Mouse (Mus musculus) cerebellum, adult 11 months (tissue): Measurements from ENCODE around the gene Ccni.

Experiments
- DNase-seq: peaks from one replicate; pipeline ENCODE4 v3.0.0; 2022

Ccni gene

DNA sequence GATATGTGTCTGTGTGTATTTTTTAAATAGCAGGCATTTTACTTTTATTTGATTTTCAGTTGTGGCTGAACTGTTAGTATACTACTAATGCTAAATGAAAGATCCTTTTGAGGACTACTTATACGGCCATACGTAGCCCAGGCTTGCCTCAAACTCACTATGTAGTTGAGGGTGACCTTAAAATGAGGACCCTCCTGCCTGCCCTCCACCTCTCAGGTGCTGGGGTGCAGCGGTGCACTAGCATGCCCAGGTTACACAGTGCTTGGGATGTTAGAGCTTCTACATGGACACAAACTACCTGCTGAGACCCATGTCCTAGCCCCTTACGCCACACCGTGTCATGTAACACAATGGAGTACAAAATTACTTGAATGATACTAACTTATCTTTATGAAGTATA lies 15.9 kb downstream of the Ccni start:
- no peak for DNase-seq

DNA sequence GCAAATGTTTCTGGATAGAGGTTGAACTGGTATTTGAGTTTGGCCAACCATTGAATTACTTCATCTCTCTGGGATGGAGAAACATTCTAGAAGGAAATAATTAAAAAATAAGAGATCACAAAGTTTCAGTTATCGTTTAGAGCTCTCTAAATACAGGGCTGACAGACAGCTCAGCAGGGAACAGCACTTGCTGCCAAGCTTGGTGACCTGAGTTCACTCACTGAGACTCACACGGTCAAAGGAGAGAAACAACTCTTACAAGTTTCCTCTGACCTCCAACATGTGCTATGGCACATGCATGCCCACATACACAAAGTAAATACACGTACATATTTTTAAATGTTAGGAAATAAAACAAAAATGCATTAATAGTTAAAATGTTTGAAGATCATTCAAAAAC lies 16.7 kb downstream of the Ccni start:
- DNase-seq: no peak

DNA sequence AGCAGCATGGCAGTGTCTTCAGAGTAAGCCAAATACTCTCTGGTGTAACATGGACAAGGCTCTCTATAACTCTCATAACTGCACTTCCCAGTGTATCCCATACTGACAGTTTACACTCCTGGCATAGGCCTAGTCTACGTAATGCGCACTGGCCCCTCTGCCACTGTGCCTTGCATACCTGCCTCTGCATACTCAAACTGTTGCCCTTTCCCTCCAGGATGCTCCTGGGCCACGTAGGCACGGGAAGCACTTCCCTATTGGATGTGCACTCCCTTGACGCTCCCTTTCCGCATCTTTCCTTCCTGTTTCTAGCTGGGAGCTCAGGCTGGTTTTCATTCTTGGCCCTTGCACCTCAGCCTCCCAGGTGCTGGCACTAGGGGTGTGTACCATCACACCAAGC lies 21.7 kb downstream of the Ccni start:
- no peak for DNase-seq

DNA sequence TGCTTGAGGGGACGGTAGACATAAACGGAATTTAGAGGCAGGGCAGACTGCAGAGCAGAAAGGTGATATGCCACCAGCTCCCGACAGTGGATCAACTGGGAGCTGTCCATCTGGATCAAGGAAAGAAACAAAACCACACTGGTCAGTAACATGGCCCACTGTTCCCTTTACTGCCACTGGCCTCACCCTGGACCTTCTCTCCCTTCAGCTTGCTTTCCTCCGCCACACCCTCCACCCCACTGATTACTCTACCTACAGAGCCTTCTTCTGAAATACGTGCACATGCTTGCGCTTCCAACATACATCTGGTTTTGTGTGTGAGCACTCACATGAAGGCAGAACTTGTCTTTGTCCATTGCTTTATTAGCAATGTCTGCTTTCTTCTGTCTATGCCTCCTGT lies 23.0 kb downstream of the Ccni start:
- no peak for DNase-seq

DNA sequence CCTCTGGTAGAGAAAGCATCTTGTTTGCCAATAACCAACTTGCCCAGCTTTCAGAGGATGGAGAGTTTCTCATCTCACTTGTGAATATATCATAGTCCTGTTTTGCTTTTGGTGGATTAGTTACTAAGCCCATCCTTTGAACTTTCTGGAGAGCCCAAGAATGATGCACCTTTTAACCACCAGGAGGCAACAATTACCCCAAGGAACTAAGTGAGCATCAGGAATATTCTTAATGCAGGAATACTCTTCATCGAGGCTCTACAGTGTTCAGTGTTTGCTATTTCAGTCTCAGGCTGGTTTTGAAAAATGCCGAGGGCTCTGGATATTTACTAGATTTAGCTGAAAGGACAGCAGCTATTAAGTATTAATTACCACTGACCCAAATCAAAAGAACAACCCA lies 26.0 kb downstream of the Ccni start:
- DNase-seq: no peak

DNA sequence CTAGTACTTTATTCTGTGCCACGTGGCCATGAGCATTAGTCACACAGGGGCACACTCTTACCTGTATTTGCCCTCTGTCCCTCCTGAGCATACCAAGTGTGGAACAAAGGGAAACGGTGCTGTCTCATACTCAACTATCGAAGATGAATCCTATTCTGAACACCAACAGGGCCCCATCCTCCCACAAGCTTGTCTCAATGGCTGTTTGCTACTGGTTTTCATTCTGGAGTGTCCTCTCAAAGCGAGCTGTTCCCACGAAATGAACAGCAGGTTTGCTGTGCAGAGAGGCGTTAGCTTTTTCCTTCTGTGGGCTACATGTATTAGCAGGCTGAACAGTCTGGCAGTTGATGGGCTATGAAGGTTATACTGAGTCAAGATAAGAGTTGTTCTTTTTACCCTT lies 27.7 kb downstream of the Ccni start:
- no peak for DNase-seq

DNA sequence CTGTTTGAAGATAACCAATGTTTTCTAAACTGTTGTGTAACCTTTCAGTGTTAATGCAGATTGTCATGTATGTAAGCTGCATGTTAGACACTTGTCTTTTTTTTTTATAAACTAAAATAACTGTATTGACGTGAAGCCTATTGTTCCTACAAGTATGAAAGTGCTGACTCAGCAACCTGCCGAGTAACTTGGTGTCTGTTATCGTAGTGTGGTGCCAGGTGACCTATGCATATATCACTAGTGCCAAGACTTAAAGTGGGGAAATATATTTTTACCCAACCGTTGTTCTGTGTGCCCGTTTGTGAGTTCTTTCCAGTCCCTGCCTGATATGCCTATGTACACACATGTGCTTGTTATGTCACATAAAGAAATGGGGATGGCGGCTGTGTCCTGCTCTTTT lies 31.6 kb downstream of the Ccni start:
- DNase-seq: no peak

DNA sequence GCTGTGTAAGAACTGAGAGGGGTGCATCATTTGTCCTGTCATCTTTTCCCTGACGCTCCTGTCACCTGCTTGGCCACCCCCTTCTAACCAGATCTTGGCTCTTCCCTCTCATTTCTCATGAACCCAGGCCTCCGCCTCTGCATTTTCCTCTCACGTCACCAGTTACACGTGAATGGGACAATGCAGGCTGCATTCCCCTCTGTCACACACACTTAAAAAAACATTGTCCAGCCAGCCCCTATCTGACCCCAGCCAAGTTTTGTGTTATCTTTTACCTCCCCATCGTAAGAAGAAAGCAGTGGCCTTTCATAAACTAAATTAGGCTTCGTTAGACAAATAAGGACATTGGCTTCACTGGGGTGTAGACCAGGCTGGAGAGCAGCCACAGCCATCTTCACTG lies 33.8 kb downstream of the Ccni start:
- DNase-seq: no peak

DNA sequence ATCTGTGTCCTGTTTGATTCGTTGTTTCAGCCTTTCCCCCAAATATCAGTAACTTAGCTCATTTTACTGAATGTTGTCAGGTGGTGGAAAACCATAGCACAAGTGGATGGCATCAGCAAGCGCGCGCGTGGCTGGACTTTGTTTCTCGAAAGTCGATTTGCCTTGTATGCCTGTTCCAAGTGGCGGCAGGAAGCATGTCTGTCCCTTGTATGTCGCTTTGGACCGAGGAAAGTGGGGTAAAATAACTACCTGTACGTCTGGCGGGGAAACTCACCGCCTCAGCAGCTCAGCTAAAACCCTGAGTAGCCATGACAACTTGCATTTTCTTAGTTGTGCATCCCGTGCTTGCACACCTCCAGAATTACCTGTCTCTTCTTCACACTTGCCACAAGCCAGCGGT lies 34.9 kb downstream of the Ccni start:
- DNase-seq: no peak

DNA sequence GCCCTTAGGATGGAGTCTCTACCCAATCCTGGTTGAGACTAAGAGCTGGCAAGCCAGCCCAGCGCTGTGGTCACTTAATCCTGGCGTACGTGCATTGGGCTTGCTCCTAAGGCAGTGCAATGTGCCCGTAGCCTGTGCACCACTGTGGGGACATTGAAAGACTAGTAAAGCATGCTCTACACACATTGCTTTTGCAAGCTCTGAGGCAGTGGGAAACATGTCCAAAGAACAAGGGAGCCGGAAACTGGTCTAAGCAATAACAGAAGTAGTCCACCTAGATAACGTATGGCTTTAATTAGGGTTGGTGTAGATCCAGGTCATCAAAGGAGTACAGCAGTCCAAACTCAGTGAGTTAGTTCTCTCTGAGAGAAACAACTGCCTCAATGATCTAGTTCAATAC lies 37.6 kb downstream of the Ccni start:
- no peak for DNase-seq

DNA sequence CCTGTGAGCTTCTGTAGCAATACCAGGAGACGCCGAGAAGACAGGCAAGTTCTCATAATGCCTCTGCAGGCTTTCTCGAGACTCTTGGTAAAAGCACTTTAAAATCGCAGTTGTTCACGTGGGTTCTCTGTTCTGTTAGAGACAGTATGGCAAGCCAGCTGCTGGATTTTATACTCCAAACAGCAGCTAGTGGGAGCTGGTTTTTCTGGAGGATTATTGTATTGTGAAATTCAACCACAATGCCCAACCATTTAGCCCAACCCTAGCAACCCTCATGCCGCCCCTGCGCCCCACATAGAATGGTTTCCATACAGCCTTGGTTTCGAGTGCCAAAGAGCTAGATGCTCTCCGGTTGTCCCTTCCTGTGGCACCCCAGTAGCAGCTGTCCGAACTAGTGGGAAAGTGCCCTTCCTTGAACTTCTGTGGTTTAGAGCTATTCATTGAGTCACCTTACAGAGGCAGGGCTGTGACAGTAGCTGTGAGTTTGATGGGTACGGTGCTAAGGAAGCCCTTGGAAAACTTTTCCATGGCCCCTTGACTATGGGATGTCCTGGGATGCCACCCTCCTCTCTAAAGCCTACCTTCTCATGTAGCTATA lies 38.3 kb downstream of the Ccni start:
- no peak for DNase-seq

DNA sequence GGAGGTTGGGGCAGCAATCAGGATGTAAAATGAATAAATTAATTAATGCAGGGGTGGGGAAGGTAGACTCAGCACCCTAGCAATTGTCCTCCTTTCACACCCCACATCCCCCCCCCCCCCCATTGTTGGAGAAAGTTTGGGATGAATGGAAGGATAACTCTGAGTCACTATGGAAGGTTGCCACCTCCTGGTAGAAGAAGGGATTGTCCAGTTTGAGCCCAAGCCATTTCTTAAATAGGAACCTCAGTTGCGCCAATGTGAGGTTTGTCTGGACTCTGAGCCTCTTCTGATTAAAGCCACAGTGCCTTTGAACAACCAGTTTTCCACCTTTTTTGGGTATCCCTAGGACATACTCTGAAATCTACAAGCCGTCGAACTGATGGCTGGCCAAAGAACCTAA lies 42.8 kb downstream of the Ccni start:
- peak; percentile 50 for DNase-seq

DNA sequence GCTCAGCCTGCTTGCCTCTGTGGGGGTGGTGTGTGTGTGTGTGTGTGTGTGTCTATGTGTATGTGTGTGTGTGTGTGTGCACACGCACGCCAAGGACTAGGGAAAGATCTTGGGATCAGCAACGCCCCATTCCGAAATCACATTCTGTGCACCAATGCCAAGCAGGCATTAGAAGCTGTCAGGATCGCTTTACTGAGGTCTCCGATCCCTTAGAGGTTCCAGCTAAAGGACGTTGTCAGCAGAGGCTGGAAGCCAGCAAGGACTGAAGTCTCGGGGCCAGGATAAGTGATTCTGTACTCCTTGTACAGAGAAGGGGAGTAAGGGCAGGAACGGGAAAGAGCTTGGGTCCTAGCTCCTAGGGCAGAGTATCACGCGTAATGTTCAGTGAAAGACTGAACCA lies 51.9 kb downstream of the Ccni start:
- no peak for DNase-seq

DNA sequence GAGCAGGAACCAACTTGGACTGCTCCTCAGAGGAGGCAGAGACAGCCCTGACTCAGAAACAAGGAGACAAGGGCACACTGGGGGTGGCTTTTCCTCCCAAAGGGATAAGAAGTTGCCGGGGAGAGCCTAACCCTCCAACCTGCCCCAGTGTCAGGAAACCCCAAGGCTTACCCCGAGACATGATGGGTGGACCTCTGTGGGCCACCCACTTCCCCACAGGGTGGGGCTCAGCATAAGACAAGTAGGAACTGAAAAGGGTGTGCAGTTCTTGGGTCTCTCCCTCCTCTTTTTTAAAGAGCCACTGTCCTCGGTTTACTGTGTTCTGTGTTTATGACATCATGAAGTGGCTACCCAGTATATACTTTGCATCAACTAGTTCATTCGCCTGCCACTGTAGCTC lies 53.8 kb downstream of the Ccni start:
- no peak for DNase-seq

DNA sequence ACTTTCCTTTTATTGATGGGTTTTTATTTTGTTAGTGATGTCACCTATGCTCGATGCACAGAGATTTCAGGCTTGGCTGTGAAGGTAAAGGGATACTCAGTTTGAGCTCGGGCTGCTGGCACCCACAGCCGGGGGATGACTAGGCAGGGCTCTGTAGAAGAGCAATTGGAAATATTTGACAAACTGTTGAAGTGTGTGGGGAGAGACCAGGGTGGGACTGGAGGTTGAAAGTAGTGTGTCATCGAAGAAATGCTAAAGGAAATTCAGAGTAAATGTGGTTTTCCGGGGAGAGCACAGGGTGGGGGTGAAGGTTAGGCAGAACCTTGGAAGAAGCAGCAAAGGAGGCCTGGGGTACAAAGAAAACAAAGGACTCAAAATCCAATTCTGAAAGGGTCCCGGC lies 54.3 kb downstream of the Ccni start:
- DNase-seq: no peak

DNA sequence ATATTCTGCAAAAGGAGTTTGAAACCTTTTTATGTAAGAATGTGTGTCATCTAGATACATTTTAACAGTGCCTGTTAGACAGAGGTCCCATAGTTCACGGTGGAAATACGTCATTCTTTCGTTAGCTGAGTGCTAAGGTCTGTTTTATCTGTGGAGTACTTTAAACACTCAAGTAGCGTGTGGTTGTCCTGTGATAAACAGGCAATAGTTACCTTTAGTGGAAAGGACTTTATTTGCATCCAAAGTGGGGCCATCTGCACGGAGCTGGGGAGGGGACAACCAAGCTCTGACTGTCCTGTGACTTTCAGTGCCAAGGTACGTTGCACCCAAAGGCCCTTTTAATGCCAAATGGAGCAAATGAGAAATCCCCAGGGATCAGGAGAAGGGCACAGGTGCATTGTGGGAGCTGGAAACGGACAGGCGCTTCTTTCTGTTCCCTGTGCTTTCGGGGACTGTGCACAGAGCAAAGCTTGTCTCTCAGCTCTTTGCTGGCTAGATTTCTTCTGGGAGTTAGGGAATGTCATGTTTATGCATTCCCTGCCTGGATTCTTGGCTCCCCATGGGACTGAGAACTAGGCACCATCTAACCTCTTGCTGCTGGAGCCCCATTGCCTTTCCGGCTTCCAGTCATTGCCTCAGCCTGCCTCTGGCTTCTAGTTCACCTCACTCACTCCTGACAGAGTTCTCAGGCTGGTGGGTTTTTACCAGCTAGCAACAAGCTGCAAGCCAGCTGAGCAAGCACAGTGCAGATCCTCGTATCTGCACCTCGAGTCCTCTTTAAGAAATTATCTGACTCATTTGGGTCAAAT lies 56.1 kb downstream of the Ccni start:
- DNase-seq: no peak

DNA sequence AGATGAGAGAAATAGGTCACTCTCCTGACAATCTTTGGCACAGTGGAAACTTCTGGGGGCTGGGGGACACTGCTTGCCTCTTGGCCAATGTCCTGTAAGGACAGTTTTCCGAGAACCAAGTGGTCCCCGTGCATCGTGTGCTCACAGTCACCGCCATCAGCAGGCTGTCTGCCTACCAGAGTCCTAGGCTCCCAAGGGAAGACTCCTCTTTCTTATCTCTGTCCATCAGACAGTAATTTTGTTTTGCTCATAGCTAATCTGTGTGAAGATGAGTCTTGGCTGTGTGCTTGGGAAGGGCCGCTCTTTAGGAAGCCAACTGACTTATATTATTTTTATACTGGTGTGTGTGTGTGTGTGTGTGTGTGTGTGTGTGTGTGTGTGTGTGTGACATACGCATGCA lies 60.8 kb downstream of the Ccni start:
- no peak for DNase-seq

DNA sequence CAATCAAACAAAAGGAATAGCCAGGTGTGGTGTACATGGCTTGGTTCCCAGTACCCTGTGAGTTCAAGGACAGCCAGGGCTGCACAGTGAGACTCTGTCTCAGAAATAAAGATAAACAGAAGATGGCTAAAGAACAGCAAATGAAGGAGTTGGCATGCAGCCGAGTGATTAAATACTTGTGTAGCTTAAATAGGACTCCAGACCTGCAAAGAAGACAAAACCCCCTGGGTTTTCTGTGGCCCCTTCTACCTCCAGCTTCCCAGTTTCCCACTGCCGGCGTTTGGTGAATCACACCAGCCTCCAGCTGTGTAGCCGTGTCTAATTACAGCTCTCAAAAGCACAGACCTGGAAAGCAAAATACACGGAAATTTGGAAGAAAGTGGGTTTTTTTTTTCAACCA lies 61.4 kb downstream of the Ccni start:
- no peak for DNase-seq

DNA sequence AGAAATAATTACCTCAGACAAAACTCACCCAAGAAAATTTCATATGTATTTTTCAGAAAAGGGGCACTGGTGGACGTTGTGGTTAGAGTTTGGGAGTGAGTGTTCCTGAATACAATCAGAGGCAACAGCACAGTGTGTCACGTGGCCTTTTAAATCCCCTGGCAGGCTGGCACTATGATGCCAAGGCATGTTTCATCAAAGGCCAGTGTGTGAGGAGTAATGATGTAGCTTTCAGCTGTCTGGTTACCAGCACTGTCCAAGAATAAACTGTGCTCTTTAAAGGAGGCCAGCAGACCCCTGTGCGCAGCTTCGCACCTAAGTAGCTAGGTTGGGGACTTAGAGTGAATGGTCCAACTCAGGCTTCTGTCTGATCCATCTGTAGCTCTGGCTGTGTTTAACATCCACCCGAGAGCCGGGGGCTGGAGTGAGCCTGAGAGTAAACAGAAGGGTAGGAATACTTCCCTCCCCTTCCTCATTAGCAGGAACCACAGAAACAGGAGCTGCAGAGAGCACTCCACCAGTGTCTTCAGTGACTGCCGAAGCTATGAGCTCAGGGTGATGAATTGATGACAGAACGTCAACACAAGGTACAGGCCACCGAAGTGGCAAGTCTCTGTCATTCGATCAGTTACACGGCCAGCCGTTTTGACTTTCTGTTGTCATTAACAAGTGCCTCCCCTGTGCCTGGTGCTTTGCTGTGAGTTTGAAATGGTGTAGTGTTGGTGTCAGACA lies 62.8 kb downstream of the Ccni start:
- no peak for DNase-seq

DNA sequence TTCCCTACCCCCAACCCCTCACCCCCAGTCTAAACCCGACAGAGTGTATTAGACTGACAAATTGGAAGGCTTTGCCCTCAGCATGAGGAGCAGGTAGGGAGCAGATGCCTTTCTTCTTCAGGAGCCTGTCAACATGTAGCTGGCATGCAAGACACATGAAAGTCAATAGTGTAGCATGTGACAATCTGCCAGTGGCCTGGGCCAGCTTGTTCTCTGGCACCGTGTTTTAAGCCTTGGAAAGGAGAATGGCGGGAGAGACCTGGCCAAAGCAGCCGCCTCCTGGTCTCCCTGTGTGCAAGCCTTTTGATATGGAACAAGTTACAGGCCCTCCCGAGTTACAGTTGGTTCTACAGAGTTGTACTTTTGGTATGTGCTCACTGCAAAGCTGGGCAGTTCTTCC lies 65.5 kb downstream of the Ccni start:
- DNase-seq: peak; percentile 30

DNA sequence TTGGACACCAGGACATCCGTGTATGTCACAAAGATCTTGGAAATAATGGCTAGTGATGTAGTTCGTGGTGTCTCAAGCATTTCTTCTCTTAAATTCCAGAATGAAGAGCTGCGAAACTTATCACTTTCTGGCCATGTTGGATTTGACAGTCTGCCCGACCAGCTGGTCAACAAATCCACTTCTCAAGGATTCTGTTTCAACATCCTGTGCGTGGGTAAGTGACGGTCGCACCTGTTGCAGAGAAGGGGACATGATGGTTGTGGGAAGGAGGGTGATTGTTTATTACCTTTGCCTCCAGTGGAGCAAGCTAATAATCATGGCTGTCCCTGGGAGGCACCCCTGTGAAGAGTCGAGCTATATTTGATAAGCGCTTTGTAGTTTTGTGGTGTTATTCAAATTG lies 66.9 kb downstream of the Ccni start:
- no peak for DNase-seq

DNA sequence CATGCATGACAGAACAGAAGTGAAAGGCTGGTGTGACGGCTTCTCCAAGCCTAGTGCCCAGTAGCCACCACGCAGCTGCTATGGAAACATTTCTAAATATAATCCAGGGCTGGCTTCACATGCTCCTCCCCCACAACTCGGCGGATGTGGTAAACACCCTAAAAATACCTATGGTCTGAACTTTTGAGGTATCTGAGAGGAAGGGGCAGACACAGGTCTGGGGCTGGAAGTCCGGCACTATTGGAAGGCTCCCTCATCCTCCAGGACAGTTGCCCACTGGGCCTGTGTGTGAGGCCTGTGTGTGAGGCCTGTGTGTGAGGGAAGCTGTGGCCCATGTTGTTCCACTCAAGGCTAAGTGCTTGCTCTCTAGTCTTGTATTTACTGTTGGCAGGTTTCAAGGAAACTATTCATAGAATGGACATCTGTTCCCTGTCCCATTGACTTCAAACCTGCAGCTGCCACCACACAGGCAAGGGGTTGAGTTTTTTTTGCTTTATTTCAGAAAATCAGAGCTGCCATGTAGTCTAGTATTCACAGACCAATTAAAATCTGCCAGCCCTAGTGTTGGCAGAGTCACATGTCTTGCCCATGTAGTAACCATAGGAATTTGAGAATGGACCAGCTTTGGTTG lies 69.2 kb downstream of the Ccni start:
- DNase-seq: no peak

DNA sequence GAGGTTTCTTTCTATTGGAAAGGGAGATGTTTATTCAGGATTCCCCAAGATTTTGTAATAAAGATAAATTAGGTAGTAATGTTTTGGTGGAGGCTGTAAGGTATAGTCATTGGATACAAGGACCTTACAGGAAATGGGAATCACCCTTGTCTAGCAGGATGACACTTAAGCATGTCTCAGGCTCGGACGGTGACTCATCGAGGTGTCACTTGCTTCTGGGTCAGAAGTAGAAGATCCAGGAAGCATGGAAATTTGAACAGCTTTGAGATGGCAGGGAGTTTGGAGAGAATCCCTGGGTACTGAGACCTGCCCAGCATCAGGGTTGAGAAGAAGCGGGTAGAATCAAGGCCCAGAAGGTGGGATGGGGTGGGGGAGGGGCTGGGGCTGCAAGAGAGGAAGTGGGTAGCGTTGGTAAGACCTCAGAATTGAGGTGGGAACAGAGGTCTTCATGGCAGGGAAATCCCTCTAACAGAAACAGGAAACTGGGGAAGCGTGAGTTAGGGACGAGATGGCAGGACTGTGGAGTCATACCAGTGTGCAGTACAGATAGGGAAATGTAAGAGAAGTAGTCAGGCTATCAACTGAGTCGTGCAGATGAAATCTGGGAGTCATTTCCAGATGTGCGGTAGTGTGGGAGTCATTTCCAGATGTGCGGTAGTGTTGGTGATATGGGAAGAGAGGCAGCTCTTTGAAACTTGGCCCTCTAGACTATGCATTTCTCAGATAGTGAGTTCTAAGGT lies 70.8 kb downstream of the Ccni start:
- DNase-seq: no peak
